Mouse (Mus musculus) olfactory bulb, adult 2 months (tissue): Measurements from ENCODE around the gene Ttk.

Source experiments
- CTCF ChIP-seq: fragments of 200-500 bp; IDR thresholded peaks from 2 replicates; pipeline ENCODE4 v1.5.1; 2012; ENCODE audit warnings: low read depth, mild to moderate bottlenecking, low read length, moderate library complexity; ENCODE audit not compliant: insufficient read depth
- POLR2A ChIP-seq: fragments of 200-500 bp; IDR thresholded peaks from 2 replicates; pipeline ENCODE4 v1.6.1; 2012; ENCODE audit warnings: mild to moderate bottlenecking, low read depth, low read length, moderate library complexity; ENCODE audit not compliant: insufficient read depth

- TF ChIP-seq CTCF = no peak
- no peak for TF ChIP-seq POLR2A
Observed at GRCm38 (mm10) chr9:83888214-83888613, 53.7 kb downstream of the Ttk start.
